24 mouse cellular contexts compared by ENCODE assay signal in the genomic region with DNA sequence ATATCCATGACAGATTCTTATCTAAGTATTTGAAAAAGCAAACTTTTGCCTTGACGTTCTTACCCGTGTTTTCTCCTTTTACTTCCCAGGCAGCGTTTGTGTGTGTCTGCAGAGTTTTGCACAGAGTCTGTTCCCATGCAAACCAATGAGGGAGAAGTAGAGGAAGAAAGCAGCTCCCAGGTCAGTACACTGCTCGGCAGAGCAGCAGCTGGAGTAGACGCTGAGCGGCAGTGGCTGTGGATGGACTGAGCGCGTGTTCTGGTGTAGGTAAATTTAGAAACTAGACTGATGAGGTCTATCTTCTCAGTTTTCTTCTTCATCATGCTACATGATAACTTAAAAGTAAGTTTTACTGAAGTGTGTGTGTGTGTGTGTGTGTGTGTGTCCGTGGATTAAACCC. TPM values are rescaled to one million over a fixed set of nuclear protein-coding genes. Genes with fewer than 3 reads are reported as not detected.
A peak's percentile ranks its signal among the peaks of the same experiment; 100 is the strongest.
DNase-seq lines count a peak whose midpoint lies in the region; ATAC-seq lines count a peak whose summit lies in the region.
"Had no signal": no experiment of that assay in that cellular context is flagged by ENCODE, and none has a peak within 500 bp of the region (broad histone marks: within the 10 kb centered on the region; RNA-seq: fewer than 3 reads in every experiment).

No protein-coding gene starts in this region.

- intact Hi-C loops in gastrocnemius, postnatal 14 days (cut with DNase I; ENCODE audit: low total_unique reads) = no loop called here
- intact Hi-C loops in heart, postnatal 25 days (cut with DNase I) = no loop called here

- H3K4me3 ChIP-seq in liver, embryonic 13.5 days (replicated peaks) = no peak overlapping the region
- H3K4me3 ChIP-seq in liver, embryonic 11.5 days (ENCODE audit: low read depth, low read length) = no peak overlapping the region
- H3K4me3 ChIP-seq: embryonic facial prominence, embryonic 10.5 days; embryonic facial prominence, embryonic 12.5 days; forebrain, embryonic 13.5 days had no signal

- no peaks in the 10 kb centered on the region for H3K9me3 ChIP-seq in liver, embryonic 13.5 days (replicated peaks)
- H3K9me3 ChIP-seq in liver, embryonic 11.5 days (ENCODE audit: control insufficient read depth, low read length) = no peaks in the 10 kb centered on the region
- H3K9me3 ChIP-seq: embryonic facial prominence, embryonic 10.5 days; embryonic facial prominence, embryonic 12.5 days; forebrain, embryonic 13.5 days; G1E had no signal

- peaks cover 61% of the 10 kb centered on the region for H3K4me1 ChIP-seq in liver, embryonic 13.5 days (replicated peaks)
- H3K4me1 ChIP-seq in liver, embryonic 11.5 days (replicated peaks; ENCODE audit: control insufficient read depth, insufficient read depth, low read length) = peaks cover 9% of the 10 kb centered on the region; the same call in 1 of the 2 replicates
- H3K4me1 ChIP-seq: embryonic facial prominence, embryonic 10.5 days; embryonic facial prominence, embryonic 12.5 days; forebrain, embryonic 13.5 days had no signal

- no peaks in the 10 kb centered on the region for H3K36me3 ChIP-seq in liver, embryonic 13.5 days
- H3K36me3 ChIP-seq in liver, embryonic 11.5 days (ENCODE audit: control insufficient read depth, insufficient read depth, low read length) = no peaks in the 10 kb centered on the region
- H3K36me3 ChIP-seq: embryonic facial prominence, embryonic 10.5 days; embryonic facial prominence, embryonic 12.5 days had no signal

- no peak for ATAC-seq in liver, embryonic 13.5 days (ENCODE audit: low read depth)
- no peak for ATAC-seq in liver, embryonic 11.5 days (replicated peaks; ENCODE audit: low FRiP score)
- ATAC-seq: activated CD4-positive, CD25-positive, alpha-beta regulatory T cell, adult 4 months; CD4-positive, CD25-positive, alpha-beta regulatory T cell, adult 4 months; forebrain, embryonic 13.5 days; Patski had no signal

- no peak overlapping the region for H3K4me2 ChIP-seq in liver, embryonic 13.5 days
- H3K4me2 ChIP-seq in liver, embryonic 11.5 days = no peak overlapping the region
- H3K4me2 ChIP-seq: embryonic facial prominence, embryonic 12.5 days; forebrain, embryonic 13.5 days had no signal

- WGBS in liver, embryonic 13.5 days (ENCODE audit: insufficient replicate concordance) = 83% methylated on average over 9 of the region's 9 CpGs
- WGBS in liver, embryonic 11.5 days = 86% methylated on average over 9 of the region's 9 CpGs

- peak overlapping the region; percentile 65 for H3K27ac ChIP-seq in liver, embryonic 13.5 days
- H3K27ac ChIP-seq in liver, embryonic 11.5 days (ENCODE audit: low read depth, low read length) = no peak overlapping the region
- H3K27ac ChIP-seq: embryonic facial prominence, embryonic 10.5 days; embryonic facial prominence, embryonic 12.5 days; forebrain, embryonic 13.5 days had no signal

- no peak overlapping the region for H3K9ac ChIP-seq in liver, embryonic 13.5 days
- H3K9ac ChIP-seq in liver, embryonic 11.5 days (ENCODE audit: low read depth, low read length) = no peak overlapping the region
- H3K9ac ChIP-seq: embryonic facial prominence, embryonic 12.5 days; forebrain, embryonic 13.5 days had no signal

- peak; percentile 36 for DNase-seq in gastrocnemius, adult 18-20 months (ENCODE audit: low spot score)
- DNase-seq in gastrocnemius, postnatal 14 days = no peak
- peak; percentile 68 for DNase-seq in heart, adult 11 months
- DNase-seq in heart, postnatal 25 days (ENCODE audit: low spot score) = no peak
- DNase-seq in liver, embryonic 13.5 days = no peak
- no peak for DNase-seq in liver, embryonic 11.5 days (ENCODE audit: low spot score)
- peak; percentile 60 for DNase-seq in skeletal muscle tissue, adult 2 months (ENCODE audit: low read depth, low spot score)
- DNase-seq: adrenal gland, adult 8-10 months; adrenal gland, postnatal 14 days; adrenal gland, postnatal 36 days; B cell, adult 2 months; cerebellum, adult 11-12 months; cerebellum, adult 2 months; cerebellum, adult 9-10 months; cerebellum, postnatal 10 days; cerebellum, postnatal 25 days had no signal

- no peaks in the 10 kb centered on the region for H3K27me3 ChIP-seq in liver, embryonic 13.5 days
- H3K27me3 ChIP-seq in liver, embryonic 11.5 days (replicated peaks; ENCODE audit: control insufficient read depth, insufficient read depth, low read length) = no peaks in the 10 kb centered on the region
- H3K27me3 ChIP-seq: CH12.LX; embryonic facial prominence, embryonic 12.5 days; forebrain, embryonic 13.5 days; Patski had no signal

RNA-seq across cellular contexts. Expression of gene Tnrc6b, which starts 48.3 kb away (rescaled TPM):
- 10 to 100 TPM; 43.7 to 48.2 TPM for total RNA-seq in gastrocnemius, adult 18-20 months (2021)
- 10 to 100 TPM; 40.6 to 45.7 TPM for total RNA-seq in gastrocnemius, postnatal 14 days (2021)
- total RNA-seq in heart, postnatal 25 days (2021) = 10 to 100 TPM; 48.4 to 53.0 TPM
- 18.7 and 23.6 TPM in 2 replicates for polyA plus RNA-seq in liver, embryonic 13.5 days (2015; fragmentation: Nextera tagmentation; extraction: Ambion mirVana)
- 17.7 and 18.5 TPM in 2 replicates for polyA plus RNA-seq in liver, embryonic 11.5 days (2014; fragmentation: Nextera tagmentation; extraction: Ambion mirVana)

Comparison
In these comparisons a context has a peak if more than half of its experiments do, and no peak if none do; other contexts are left out.
1. DNase-seq: peak in gastrocnemius, adult 18-20 months (single experiment), heart, adult 11 months (single experiment) and skeletal muscle tissue, adult 2 months (single experiment); none in gastrocnemius, postnatal 14 days (single experiment), heart, postnatal 25 days (single experiment), liver, embryonic 13.5 days (single experiment) and liver, embryonic 11.5 days (single experiment).